Mouse (Mus musculus) forebrain, embryonic 13.5 days (tissue): Measurements from ENCODE around the gene Gm5089. TPM values are rescaled to one million over a fixed set of nuclear protein-coding genes. Genes with fewer than 3 reads are reported as not detected.
A peak's percentile ranks its signal among the peaks of the same experiment; 100 is the strongest.
"Not testable (repeated sequence)": the region's sequence is repeated elsewhere in the genome, so short reads cannot be mapped to it uniquely, and the experiment has no call there.

Experiments
- ATAC-seq: fragments of 200-750 bp; cut with Nextera tagmentation; 2 replicates; pipeline ENCODE4 v1.8.0; 2017
- H3K27ac ChIP-seq: fragments of 300-500 bp; sonication (generic); 2 replicates; pipeline ENCODE4 v1.5.1; 2015; ENCODE audit warnings: inconsistent platforms, mild to moderate bottlenecking, moderate library complexity
- H3K27me3 ChIP-seq: fragments of 300-500 bp; sonication (generic); 2 replicates; pipeline ENCODE4 v1.6.1; 2015; ENCODE audit warnings: mild to moderate bottlenecking, inconsistent platforms
- H3K36me3 ChIP-seq: fragments of 300-500 bp; sonication (generic); 2 replicates; pipeline ENCODE4 v1.6.1; 2015; ENCODE audit warnings: mild to moderate bottlenecking, inconsistent platforms; ENCODE audit not compliant: poor library complexity, severe bottlenecking
- H3K4me1 ChIP-seq: fragments of 300-500 bp; sonication (generic); 2 replicates; pipeline ENCODE4 v1.6.1; 2015; ENCODE audit warnings: inconsistent platforms
- H3K4me2 ChIP-seq: fragments of 300-500 bp; sonication (generic); 2 replicates; pipeline ENCODE4 v1.6.1; 2015; ENCODE audit warnings: inconsistent platforms, mild to moderate bottlenecking, moderate library complexity
- H3K4me3 ChIP-seq: fragments of 300-500 bp; sonication (generic); 2 replicates; pipeline ENCODE4 v1.5.1; 2015; ENCODE audit warnings: mild to moderate bottlenecking, inconsistent platforms
- H3K9ac ChIP-seq: fragments of 300-500 bp; sonication (generic); 2 replicates; pipeline ENCODE4 v1.6.1; 2015; ENCODE audit warnings: mild to moderate bottlenecking, inconsistent platforms
- H3K9me3 ChIP-seq: fragments of 300-500 bp; sonication (generic); replicated peaks from 2 replicates; pipeline ENCODE4 v1.6.1; 2016; ENCODE audit warnings: inconsistent platforms
- WGBS: fragments of 180-500 bp; shearing (Covaris S2); methylation state at CpG from one replicate; pipeline ENCODE4 v1.1.7; 2015; 5-methylcytosine and 5-hydroxymethylcytosine counted together
- polyA plus RNA-seq: library from polyadenylated mRNA; unstranded; fragments of >200 nt; fragmentation: Nextera tagmentation; extraction: Ambion mirVana; gene quantifications from 2 replicates; pipeline ENCODE4 v1.2.1, GENCODE M21; 2015

Gm5089 gene
- polyA plus RNA-seq, 1 experiment from 2014 or later: 1.6 TPM

DNA sequence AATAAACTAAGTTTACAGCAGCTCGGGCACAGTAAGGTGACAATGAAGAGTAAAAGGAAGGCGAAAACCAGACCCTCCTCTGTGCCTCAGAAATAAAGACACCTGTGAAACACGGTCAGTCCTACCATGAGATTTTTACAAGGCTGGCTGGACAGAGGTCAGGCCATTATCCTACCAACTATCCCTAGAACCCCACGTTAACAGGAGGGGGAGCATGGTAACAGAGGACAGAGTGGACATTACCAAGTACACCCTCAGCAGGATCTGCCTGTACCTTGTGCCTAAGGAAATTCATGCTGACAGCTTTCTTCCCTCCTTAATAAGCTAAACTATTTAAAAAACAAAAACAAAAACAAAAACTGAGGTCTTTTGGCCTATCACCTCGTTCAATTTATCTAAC, 9.3 kb upstream of the Gm5089 start:
- ATAC-seq: no peak
- H3K27me3 ChIP-seq: peaks cover 35% of the 10 kb centered on the region
- H3K4me3 ChIP-seq: peak overlapping the region; percentile 30
- H3K4me1 ChIP-seq: peaks cover 50% of the 10 kb centered on the region
- no peaks in the 10 kb centered on the region for H3K9me3 ChIP-seq
- peak overlapping the region; percentile 49 for H3K27ac ChIP-seq
- WGBS: 46% methylated on average over 5 of the region's 5 CpGs
- peak overlapping the region; percentile 58 for H3K4me2 ChIP-seq
- H3K9ac ChIP-seq: peak overlapping the region; percentile 66
- H3K36me3 ChIP-seq: no peaks in the 10 kb centered on the region

- H3K4me1 ChIP-seq: peaks cover 50% of the 10 kb centered on the region
- H3K4me3 ChIP-seq: peak overlapping the region; percentile 30
- peak overlapping the region; percentile 49 for H3K27ac ChIP-seq
- ATAC-seq: no peak
- H3K9me3 ChIP-seq: no peaks in the 10 kb centered on the region
- no peaks in the 10 kb centered on the region for H3K36me3 ChIP-seq
- H3K27me3 ChIP-seq: peaks cover 30% of the 10 kb centered on the region
- peak overlapping the region; percentile 58 for H3K4me2 ChIP-seq
- H3K9ac ChIP-seq: peak overlapping the region; percentile 66
- 83% methylated on average over 1 of the region's 1 CpGs for WGBS
Measured at GRCm38 (mm10) chr14:122459776-122460175, 8.9 kb upstream of the Gm5089 start.

- peaks cover 50% of the 10 kb centered on the region for H3K4me1 ChIP-seq
- not testable (repeated sequence) for H3K9ac ChIP-seq, ATAC-seq, H3K9me3 ChIP-seq, H3K4me3 ChIP-seq, H3K36me3 ChIP-seq
- 59% methylated on average over 11 of the region's 12 CpGs for WGBS
- H3K27ac ChIP-seq: peak overlapping the region; percentile 49; the same call in 1 of the 2 replicates
- peak overlapping the region; percentile 58 for H3K4me2 ChIP-seq
- peaks cover 29% of the 10 kb centered on the region for H3K27me3 ChIP-seq
Measured at GRCm38 (mm10) chr14:122459332-122459731, 8.4 kb upstream of the Gm5089 start.

DNA sequence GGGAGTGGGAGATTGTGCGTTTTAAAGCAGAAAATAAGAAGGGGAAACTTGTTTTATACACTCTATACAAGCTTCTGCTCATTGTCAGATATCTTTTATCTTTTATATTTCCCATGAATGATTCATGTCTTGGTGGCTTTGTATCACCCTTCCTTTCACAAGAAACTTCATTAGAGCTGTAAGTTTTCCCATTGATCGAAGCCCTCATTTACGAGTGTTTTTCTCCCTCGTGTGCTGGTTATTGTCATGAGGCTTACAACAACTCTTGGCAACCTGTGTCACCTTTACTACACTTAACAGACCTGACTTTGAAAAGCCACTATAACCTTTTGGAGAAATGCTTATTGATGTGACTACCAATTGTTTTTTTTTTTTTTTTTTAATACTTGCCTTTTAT, 4.6 kb upstream of the Gm5089 start:
- Histone ChIP-seq H3K4me2 (no peak overlapping the region), H3K36me3 (no peaks in the 10 kb centered on the region), H3K4me1 (peaks cover 58% of the 10 kb centered on the region), H3K9me3 (no peaks in the 10 kb centered on the region), H3K27ac (peak overlapping the region; percentile 90), H3K4me3 (no peak overlapping the region), H3K27me3 (peaks cover 31% of the 10 kb centered on the region), H3K9ac (no peak overlapping the region)
- 8% methylated on average over 4 of the region's 4 CpGs for WGBS
- ATAC-seq: no peak

DNA sequence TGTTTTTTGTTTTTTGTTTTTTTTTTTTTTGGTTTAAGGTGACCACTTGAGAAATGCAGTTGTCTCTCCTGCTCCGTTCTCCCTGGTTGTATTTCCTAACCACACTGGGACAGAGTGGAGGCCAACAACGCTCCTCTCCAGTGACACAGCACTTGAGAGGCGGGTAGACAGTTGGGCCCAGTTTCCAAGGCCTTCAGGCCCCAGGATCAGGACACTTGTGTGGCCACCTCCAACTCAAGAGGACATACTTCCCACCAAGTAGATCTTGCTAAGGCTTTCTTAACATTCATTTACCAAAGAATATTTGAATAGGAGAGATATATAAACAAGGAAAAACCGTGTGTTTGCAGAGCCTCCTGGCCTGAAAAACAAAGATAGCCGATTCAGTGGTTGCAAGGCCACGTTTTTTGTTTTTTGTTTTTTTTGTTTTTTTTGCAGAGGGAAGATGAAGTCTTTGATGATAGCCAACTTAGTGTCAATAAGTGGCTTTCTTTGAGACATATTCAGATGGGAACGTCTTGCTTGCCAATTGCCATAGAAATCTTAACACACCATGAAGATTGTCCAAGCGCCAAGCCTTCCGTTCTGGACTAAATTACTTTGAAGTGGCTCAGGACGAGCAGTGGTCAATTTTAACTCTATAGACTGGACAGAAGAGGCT, 4.1 kb upstream of the Gm5089 start:
- H3K4me1 ChIP-seq: peaks cover 60% of the 10 kb centered on the region
- WGBS: 16% methylated on average over 10 of the region's 10 CpGs
- H3K4me2 ChIP-seq: 0 out of 2 replicates have a peak overlapping the region, but pooled peaks have one; percentile 5
- H3K9me3 ChIP-seq: no peaks in the 10 kb centered on the region
- ATAC-seq: no peak
- H3K27me3 ChIP-seq: peaks cover 32% of the 10 kb centered on the region
- H3K36me3 ChIP-seq: no peaks in the 10 kb centered on the region
- H3K27ac ChIP-seq: peak overlapping the region; percentile 90
- no peak overlapping the region for H3K4me3 ChIP-seq
- H3K9ac ChIP-seq: no peak overlapping the region

GRCm38 (mm10) chr14:122453996-122454738, 3.3 kb upstream of the Gm5089 start:
- ATAC-seq: peak; percentile 28; the same call in 1 of the 2 replicates
- Histone ChIP-seq H3K4me3 (peak overlapping the region; percentile 24; the same call in 1 of the 2 replicates), H3K4me2 (peak overlapping the region; percentile 58), H3K27ac (peak overlapping the region; percentile 90), H3K27me3 (peaks cover 41% of the 10 kb centered on the region), H3K9ac (peak overlapping the region; percentile 12; the same call in 1 of the 2 replicates), H3K4me1 (peaks cover 67% of the 10 kb centered on the region), H3K36me3 (no peaks in the 10 kb centered on the region), H3K9me3 (no peaks in the 10 kb centered on the region)
- WGBS: 5% methylated on average over 12 of the region's 12 CpGs

DNA sequence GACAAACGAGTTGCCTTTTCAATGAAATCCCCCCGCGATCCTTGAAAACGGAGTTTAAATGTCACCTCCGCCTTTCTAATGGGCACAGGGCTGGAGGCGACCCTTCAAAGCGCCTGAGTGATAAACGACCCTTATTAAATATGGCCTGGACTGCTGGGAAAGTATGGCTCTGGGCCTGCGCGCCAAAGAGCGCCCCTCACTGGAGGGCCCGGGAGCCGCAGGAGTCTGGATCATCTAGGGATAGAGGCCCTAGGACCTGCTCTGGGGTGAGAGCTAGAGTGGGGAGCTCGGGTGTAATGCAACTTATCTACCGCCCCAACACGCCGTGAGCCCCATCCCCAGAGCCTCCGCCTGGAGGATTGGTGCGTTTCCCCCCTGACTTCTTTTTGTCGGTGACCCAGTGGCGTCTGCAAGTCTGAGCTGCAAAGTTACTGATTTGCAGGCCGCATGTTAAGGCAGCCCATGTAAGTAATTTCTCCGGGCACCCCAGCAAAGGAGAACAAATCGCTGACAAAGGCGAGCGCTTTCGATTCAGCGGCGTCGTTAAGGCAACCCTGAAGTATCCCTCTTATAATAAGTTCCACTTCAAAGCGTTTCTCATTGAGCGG, 2.6 kb upstream of the Gm5089 start:
- peak overlapping the region; percentile 24 for H3K4me3 ChIP-seq
- peak; percentile 71 for ATAC-seq
- peak overlapping the region; percentile 53 for H3K9ac ChIP-seq
- no peaks in the 10 kb centered on the region for H3K36me3 ChIP-seq
- H3K27me3 ChIP-seq: peaks cover 46% of the 10 kb centered on the region
- H3K9me3 ChIP-seq: no peaks in the 10 kb centered on the region
- H3K4me1 ChIP-seq: peaks cover 67% of the 10 kb centered on the region
- H3K4me2 ChIP-seq: peak overlapping the region; percentile 58
- under 1% methylated on average over 32 of the region's 32 CpGs for WGBS
- peak overlapping the region; percentile 90 for H3K27ac ChIP-seq

GRCm38 (mm10) chr14:122452701-122453387, 1.9 kb upstream of the Gm5089 start:
- H3K9ac ChIP-seq: peak overlapping the region; percentile 53; the same call in 1 of the 2 replicates
- H3K36me3 ChIP-seq: no peaks in the 10 kb centered on the region
- WGBS: 6% methylated on average over 13 of the region's 13 CpGs
- H3K4me1 ChIP-seq: peaks cover 67% of the 10 kb centered on the region
- H3K9me3 ChIP-seq: no peaks in the 10 kb centered on the region
- ATAC-seq: no peak
- peak overlapping the region; percentile 58 for H3K4me2 ChIP-seq
- peak overlapping the region; percentile 90 for H3K27ac ChIP-seq
- peaks cover 51% of the 10 kb centered on the region for H3K27me3 ChIP-seq
- 0 out of 2 replicates have a peak overlapping the region, but pooled peaks have one; percentile 24 for H3K4me3 ChIP-seq

GRCm38 (mm10) chr14:122451551-122452145, 733 bp upstream of the Gm5089 start:
- H3K27me3 ChIP-seq: peaks cover 61% of the 10 kb centered on the region
- no peaks in the 10 kb centered on the region for H3K9me3 ChIP-seq
- peaks cover 67% of the 10 kb centered on the region for H3K4me1 ChIP-seq
- peak overlapping the region; percentile 73 for H3K4me2 ChIP-seq
- H3K9ac ChIP-seq: no peak overlapping the region
- ATAC-seq: no peak
- no peaks in the 10 kb centered on the region for H3K36me3 ChIP-seq
- H3K4me3 ChIP-seq: peak overlapping the region; percentile 46
- peak overlapping the region; percentile 82 for H3K27ac ChIP-seq
- WGBS: 55% methylated on average over 5 of the region's 5 CpGs

DNA sequence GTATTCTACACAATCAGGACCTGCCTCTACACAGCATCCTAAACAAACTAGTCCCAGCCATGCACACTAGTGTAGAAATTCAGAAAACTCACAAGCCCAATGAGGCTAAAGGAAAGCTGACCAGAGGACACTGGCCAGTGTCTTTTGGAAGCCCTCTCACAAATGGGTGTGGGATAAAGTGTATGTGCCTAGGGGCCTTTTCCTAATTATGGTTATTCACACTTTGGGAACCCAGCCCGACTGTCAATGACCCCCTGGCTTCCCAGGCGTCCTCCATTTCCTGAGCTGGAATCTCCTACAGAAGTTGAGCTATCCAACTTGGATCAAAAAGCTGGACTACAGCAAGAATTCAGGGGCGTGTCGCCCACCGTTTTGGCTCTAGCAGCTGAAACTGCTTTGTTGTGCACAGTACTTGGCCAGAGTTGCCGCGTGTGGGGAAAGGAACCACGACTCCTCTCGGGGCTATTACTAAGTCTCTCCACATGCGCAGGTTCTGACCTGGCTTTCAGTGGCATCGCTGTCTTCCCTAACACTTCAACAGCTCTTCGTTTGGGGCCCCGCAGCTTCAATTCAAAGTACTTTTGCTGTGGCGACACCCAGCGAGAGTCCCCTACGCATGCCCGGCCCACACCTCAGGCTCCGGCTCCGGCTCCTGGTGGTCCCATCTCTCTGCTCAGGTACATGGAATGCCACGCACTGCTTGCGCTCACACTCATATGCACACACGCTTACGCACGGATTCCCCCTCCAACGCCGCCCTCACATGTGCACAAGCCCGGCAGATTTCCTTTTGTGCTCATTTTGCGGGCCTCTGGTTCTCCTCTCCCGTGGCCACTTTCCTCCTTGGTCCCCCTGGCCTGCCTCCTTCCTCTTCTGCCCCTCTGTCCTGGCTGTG, 1.1 kb downstream of the Gm5089 start:
- peaks cover 52% of the 10 kb centered on the region for H3K4me1 ChIP-seq
- peak overlapping the region; percentile 46 for H3K4me3 ChIP-seq
- H3K27me3 ChIP-seq: peaks cover 61% of the 10 kb centered on the region

More for the DNA sequence above, 1.1 kb downstream of the Gm5089 start:
- WGBS: 2% methylated on average over 29 of the region's 29 CpGs
- ATAC-seq: no peak
- Histone ChIP-seq H3K9ac (peak overlapping the region; percentile 70), H3K9me3 (no peaks in the 10 kb centered on the region), H3K4me2 (peak overlapping the region; percentile 73), H3K27ac (peak overlapping the region; percentile 82), H3K36me3 (no peaks in the 10 kb centered on the region)
